8 mouse cellular contexts compared by ENCODE assay signal in the genomic region with DNA sequence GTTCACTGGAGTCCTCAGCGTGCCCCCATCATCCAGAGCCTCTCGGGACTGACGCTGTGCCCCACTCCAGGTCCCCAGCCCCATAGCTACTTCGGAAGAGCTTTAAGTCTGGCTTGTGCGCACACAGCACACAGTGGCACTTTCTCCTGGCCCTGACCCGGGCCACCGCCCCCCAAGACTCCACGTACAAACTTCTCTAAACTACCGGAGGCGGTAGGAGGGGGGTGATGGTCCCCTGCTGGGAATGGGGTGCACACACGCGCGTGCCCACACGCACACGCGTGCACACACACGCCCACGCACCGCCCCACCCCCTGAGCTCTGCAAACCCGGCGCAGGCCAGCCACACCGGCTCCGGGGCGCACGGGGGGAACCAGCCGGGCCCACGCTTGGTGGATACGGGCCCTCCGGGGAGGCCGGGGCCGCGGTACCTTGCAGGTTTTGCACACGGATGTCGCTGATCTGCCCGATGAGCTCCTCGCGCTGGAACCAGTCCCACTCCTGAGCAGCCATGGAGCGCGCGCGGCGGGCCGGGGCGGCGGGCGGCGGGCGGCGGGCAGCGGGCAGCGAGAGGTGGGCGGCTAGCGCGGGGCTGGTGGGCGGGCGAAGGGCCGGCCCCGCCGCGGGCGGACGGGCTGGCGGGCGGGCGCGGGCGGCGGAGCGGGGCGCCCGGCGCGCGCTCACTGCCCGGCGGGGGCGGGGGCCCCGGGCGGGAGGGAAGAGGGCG. TPM values are rescaled to one million over a fixed set of nuclear protein-coding genes. Genes with fewer than 3 reads are reported as not detected.
A peak's percentile ranks its signal among the peaks of the same experiment; 100 is the strongest.
DNase-seq lines count a peak whose midpoint lies in the region; ATAC-seq and TF ChIP-seq lines count a peak whose summit lies in the region.

Gene Clmn, minus strand, starts transcription at position 638 of the 727 bp plus-strand sequence.

- TF ChIP-seq CTCF in heart, adult 2 months (IDR thresholded peaks at IDR 0.05), result no peak
- TF ChIP-seq CTCF in brain, embryonic 14.5 days (IDR thresholded peaks at IDR 0.05; ENCODE audit: borderline replicate concordance, extremely low read depth, insufficient read depth, insufficient read length), result no peak
- no peak for TF ChIP-seq CTCF in kidney, adult 2 months (conservative IDR thresholded peaks at IDR 0.05; ENCODE audit: insufficient read depth, insufficient read length, low read depth, low read length)

- H3K4me1 ChIP-seq in heart, adult 2 months (ENCODE audit: control insufficient read depth, insufficient read depth, low read length), result peaks cover 2% of the 10 kb centered on the region
- H3K4me1 ChIP-seq in kidney, adult 2 months (ENCODE audit: control insufficient read depth, insufficient read depth, low read length), result peaks cover 27% of the 10 kb centered on the region
- no peaks in the 10 kb centered on the region for H3K4me1 ChIP-seq in limb, embryonic 14.5 days (ENCODE audit: control insufficient read depth, insufficient read depth, low read length)
- 0 out of 2 replicates have a peak, but pooled peaks cover 4% of the 10 kb centered on the region for H3K4me1 ChIP-seq in neural tube, embryonic 11.5 days (ENCODE audit: control insufficient read depth, insufficient read depth, low read length)

- no peak for TF ChIP-seq EP300 in heart, adult 2 months (IDR thresholded peaks at IDR 0.05; ENCODE audit: insufficient read depth, low read depth, low read length)

- H3K4me3 ChIP-seq in heart, adult 2 months, result peak within 1 kb of the TSS; percentile 74
- H3K4me3 ChIP-seq in kidney, adult 2 months (ENCODE audit: insufficient read depth, low read depth, low read length), result peak within 1 kb of the TSS; percentile 92
- H3K4me3 ChIP-seq in limb, embryonic 14.5 days (replicated peaks; ENCODE audit: low read length), result peak within 1 kb of the TSS; percentile 76
- H3K4me3 ChIP-seq in neural tube, embryonic 11.5 days (ENCODE audit: low read depth, low read length), result peak within 1 kb of the TSS; percentile 54

- peak within 1 kb of the TSS; percentile 87 for H3K4me2 ChIP-seq in limb, embryonic 14.5 days (replicated peaks; ENCODE audit: low read depth, low read length, severe bottlenecking)
- peak within 1 kb of the TSS; percentile 67 for H3K4me2 ChIP-seq in neural tube, embryonic 11.5 days (ENCODE audit: low read depth)

- TF ChIP-seq POLR2A in heart, adult 2 months (IDR thresholded peaks at IDR 0.05; ENCODE audit: insufficient read depth, low read depth, low read length), result no peak
- TF ChIP-seq POLR2A in brain, embryonic 14.5 days (IDR thresholded peaks at IDR 0.05; ENCODE audit: borderline replicate concordance, extremely low read depth, insufficient read depth, insufficient read length, poor library complexity, severe bottlenecking), result 0 out of 2 replicates have a peak, but pooled peaks have one; percentile 19
- TF ChIP-seq POLR2A in kidney, adult 2 months (IDR thresholded peaks at IDR 0.05; ENCODE audit: low read depth, low read length), result no peak
- no peak for TF ChIP-seq POLR2A in limb, embryonic 14.5 days (IDR thresholded peaks at IDR 0.05; ENCODE audit: borderline replicate concordance, extremely low read depth, insufficient read depth, insufficient read length)

- no peaks in the 10 kb centered on the region for H3K36me3 ChIP-seq in heart, adult 2 months (ENCODE audit: control insufficient read depth, insufficient read depth, low read length)
- no peaks in the 10 kb centered on the region for H3K36me3 ChIP-seq in kidney, adult 2 months (ENCODE audit: control insufficient read depth, insufficient read depth, low read length)
- H3K36me3 ChIP-seq in limb, embryonic 14.5 days (ENCODE audit: control insufficient read depth, insufficient read depth, low read length), result no peaks in the 10 kb centered on the region
- no peaks in the 10 kb centered on the region for H3K36me3 ChIP-seq in neural tube, embryonic 11.5 days (ENCODE audit: control insufficient read depth, insufficient read depth, low read length)

- peak; percentile 40 to 49 for DNase-seq in heart, adult 2 months
- DNase-seq in heart, adult 9 months (ENCODE audit: low spot score in 2 of 2), result no peak
- DNase-seq in brain, embryonic 14.5 days (ENCODE audit: low read depth), result peak; percentile 41
- peak; percentile 42 for DNase-seq in gastrocnemius, postnatal 14 days
- peak; percentile 53 for DNase-seq in kidney, adult 2 months
- DNase-seq in limb, embryonic 14.5 days (ENCODE audit: low spot score), result peak; percentile 31
- peak; percentile 58 for DNase-seq in neural tube, embryonic 11.5 days (ENCODE audit: low spot score)
- DNase-seq in spleen, postnatal 14 days (ENCODE audit: low spot score in 2 of 2), result no peak

- H3K27ac ChIP-seq in heart, adult 2 months, result peak within 1 kb of the TSS; percentile 43
- peak within 1 kb of the TSS; percentile 84 for H3K27ac ChIP-seq in kidney, adult 2 months (ENCODE audit: insufficient read depth, low read depth, low read length)
- H3K27ac ChIP-seq in limb, embryonic 14.5 days (replicated peaks; ENCODE audit: low read depth, low read length), result 0 out of 2 replicates have a peak within 1 kb of the TSS, but pooled peaks have one; percentile 38
- H3K27ac ChIP-seq in neural tube, embryonic 11.5 days (ENCODE audit: low read depth, low read length), result no peak within 1 kb of the TSS

- no peaks in the 10 kb centered on the region for H3K27me3 ChIP-seq in heart, adult 2 months (ENCODE audit: control insufficient read depth, insufficient read depth, low read length)
- H3K27me3 ChIP-seq in kidney, adult 2 months (replicated peaks; ENCODE audit: control insufficient read depth, insufficient read depth, low read length), result no peaks in the 10 kb centered on the region
- H3K27me3 ChIP-seq in limb, embryonic 14.5 days (ENCODE audit: control insufficient read depth, insufficient read depth, low read length), result no peaks in the 10 kb centered on the region
- no peaks in the 10 kb centered on the region for H3K27me3 ChIP-seq in neural tube, embryonic 11.5 days (ENCODE audit: control insufficient read depth, insufficient read depth, low read length)

- ATAC-seq in limb, embryonic 14.5 days (ENCODE audit: low FRiP score, low read depth), result peak; percentile 31
- ATAC-seq in neural tube, embryonic 11.5 days (ENCODE audit: insufficient read depth, low FRiP score, low TSS enrichment), result peak; percentile 48

- no peaks in the 10 kb centered on the region for H3K79me2 ChIP-seq in heart, adult 2 months (replicated peaks; ENCODE audit: control insufficient read depth, insufficient read depth, low read length)

- intact Hi-C loops in heart, adult 2 months (cut with DNase I), result no loop called here
- intact Hi-C loops in gastrocnemius, postnatal 14 days (cut with DNase I; ENCODE audit: low total_unique reads), result no loop called here

- no peaks in the 10 kb centered on the region for H3K9me3 ChIP-seq in limb, embryonic 14.5 days (ENCODE audit: control insufficient read depth, low read length)
- H3K9me3 ChIP-seq in neural tube, embryonic 11.5 days (ENCODE audit: control insufficient read depth, low read length), result no peaks in the 10 kb centered on the region

- H3K9ac ChIP-seq in heart, adult 2 months (ENCODE audit: low read depth, low read length), result peak within 1 kb of the TSS; percentile 68
- H3K9ac ChIP-seq in limb, embryonic 14.5 days (ENCODE audit: low read depth, low read length, severe bottlenecking), result peak within 1 kb of the TSS; percentile 87
- peak within 1 kb of the TSS; percentile 66 for H3K9ac ChIP-seq in neural tube, embryonic 11.5 days (ENCODE audit: low read length)

- WGBS in heart, adult 2 months, result 10% methylated on average over 75 of the region's 80 CpGs
- 3% methylated on average over 69 of the region's 80 CpGs for WGBS in kidney, adult 2 months
- WGBS in limb, embryonic 14.5 days, result under 1% methylated on average over 35 of the region's 80 CpGs
- WGBS in neural tube, embryonic 11.5 days, result under 1% methylated on average over 39 of the region's 80 CpGs

RNA-seq across cellular contexts. Expression of gene Clmn, which starts in this region (rescaled TPM):
- 1 to 10 TPM; 2.5 to 3.2 TPM for total RNA-seq in heart, adult 2 months (2021)
- 1.0 and 1.1 TPM in 2 replicates for polyA plus RNA-seq in heart, adult 2 months (2012; rRNA removed)
- 2.1 and 3.2 TPM in 2 replicates for polyA plus RNA-seq in brain, embryonic 14.5 days (2012; rRNA removed)
- 1 to 10 TPM; 2.3 to 2.5 TPM for total RNA-seq in gastrocnemius, postnatal 14 days (2021)
- polyA plus RNA-seq in kidney, adult 2 months (2012; rRNA removed), result 20.5 and 21.3 TPM in 2 replicates
- polyA plus RNA-seq in limb, embryonic 14.5 days (2012; rRNA removed), result 8.1 and 9.0 TPM in 2 replicates
- 2.9 and 3.9 TPM in 2 replicates for polyA plus RNA-seq in limb, embryonic 14.5 days (2014; fragmentation: Nextera tagmentation; extraction: Ambion mirVana)
- 2.9 and 3.0 TPM in 2 replicates for polyA plus RNA-seq in neural tube, embryonic 11.5 days (2014; fragmentation: Nextera tagmentation; extraction: Ambion mirVana)

Comparison
In these comparisons a context has a peak if more than half of its experiments do, and no peak if none do; other contexts are left out.
1. DNase-seq: peak in heart, adult 2 months (2 of 2), brain, embryonic 14.5 days (single experiment), gastrocnemius, postnatal 14 days (single experiment), kidney, adult 2 months (single experiment), limb, embryonic 14.5 days (single experiment) and neural tube, embryonic 11.5 days (single experiment); none in heart, adult 9 months (0 of 2) and spleen, postnatal 14 days (0 of 2).
2. Peak in every context shown above with its lines, with median percentiles within 50 percentile points of each other: H3K4me3 ChIP-seq and H3K9ac ChIP-seq.